Comparison of ENCODE assay signal across 8 mouse cellular contexts in genomic region chr16:13781216-13781615, GRCm38 (mm10). TPM values are rescaled to one million over a fixed set of nuclear protein-coding genes. Genes with fewer than 3 reads are reported as not detected.
DNase-seq lines count a peak whose midpoint lies in the region; ATAC-seq lines count a peak whose summit lies in the region.
"Had no signal": no experiment of that assay in that cellular context is flagged by ENCODE, and none has a peak within 500 bp of the region (broad histone marks: within the 10 kb centered on the region; RNA-seq: fewer than 3 reads in every experiment).

No protein-coding gene starts in this region.

- H3K4me1 ChIP-seq in lung, embryonic 16.5 days (replicated peaks; ENCODE audit: control insufficient read depth, insufficient read depth, low read length): peaks cover 17% of the 10 kb centered on the region
- peaks cover 3% of the 10 kb centered on the region; the same call in 1 of the 2 replicates for H3K4me1 ChIP-seq in embryonic facial prominence, embryonic 11.5 days (ENCODE audit: control insufficient read depth, insufficient read depth, low read length)
- H3K4me1 ChIP-seq in limb, embryonic 12.5 days (replicated peaks): peaks cover 17% of the 10 kb centered on the region
- peaks cover 7% of the 10 kb centered on the region for H3K4me1 ChIP-seq in stomach, embryonic 14.5 days (ENCODE audit: control insufficient read depth, insufficient read depth, low read length)

- H3K9ac ChIP-seq in lung, embryonic 16.5 days (ENCODE audit: low read length): peak overlapping the region; percentile 97
- peak overlapping the region; percentile 92 for H3K9ac ChIP-seq in embryonic facial prominence, embryonic 11.5 days (replicated peaks; ENCODE audit: low read length)
- H3K9ac ChIP-seq in limb, embryonic 12.5 days (replicated peaks): peak overlapping the region; percentile 90
- peak overlapping the region; percentile 84 for H3K9ac ChIP-seq in stomach, embryonic 14.5 days (replicated peaks; ENCODE audit: low read depth, low read length)

- no peaks in the 10 kb centered on the region for H3K27me3 ChIP-seq in lung, embryonic 16.5 days (ENCODE audit: control insufficient read depth, insufficient read depth, low read depth, low read length)
- H3K27me3 ChIP-seq in embryonic facial prominence, embryonic 11.5 days (ENCODE audit: control insufficient read depth, insufficient read depth, low read length): no peaks in the 10 kb centered on the region
- no peaks in the 10 kb centered on the region for H3K27me3 ChIP-seq in limb, embryonic 12.5 days
- H3K27me3 ChIP-seq in stomach, embryonic 14.5 days (ENCODE audit: control insufficient read depth, insufficient read depth, low read length): no peaks in the 10 kb centered on the region

- H3K4me2 ChIP-seq in lung, embryonic 16.5 days (ENCODE audit: low read depth, low read length): peak overlapping the region; percentile 74
- H3K4me2 ChIP-seq in embryonic facial prominence, embryonic 11.5 days (ENCODE audit: low read depth, low read length): peak overlapping the region; percentile 55
- H3K4me2 ChIP-seq in limb, embryonic 12.5 days: peak overlapping the region; percentile 75
- peak overlapping the region; percentile 75 for H3K4me2 ChIP-seq in stomach, embryonic 14.5 days (replicated peaks; ENCODE audit: low read depth, low read length)

- 24% methylated on average over 8 of the region's 8 CpGs for WGBS in lung, embryonic 16.5 days
- 35% methylated on average over 8 of the region's 8 CpGs for WGBS in embryonic facial prominence, embryonic 11.5 days
- WGBS in limb, embryonic 12.5 days: 33% methylated on average over 8 of the region's 8 CpGs
- 21% methylated on average over 8 of the region's 8 CpGs for WGBS in stomach, embryonic 14.5 days

- H3K36me3 ChIP-seq in lung, embryonic 16.5 days (ENCODE audit: control insufficient read depth, insufficient read depth, low read length): peaks cover 20% of the 10 kb centered on the region
- H3K36me3 ChIP-seq in embryonic facial prominence, embryonic 11.5 days (replicated peaks; ENCODE audit: control insufficient read depth, insufficient read depth, low read depth, low read length): peaks cover 7% of the 10 kb centered on the region
- peaks cover 30% of the 10 kb centered on the region for H3K36me3 ChIP-seq in limb, embryonic 12.5 days
- H3K36me3 ChIP-seq in stomach, embryonic 14.5 days (ENCODE audit: control insufficient read depth, insufficient read depth, low read length): peaks cover 12% of the 10 kb centered on the region; the same call in 1 of the 2 replicates

- H3K4me3 ChIP-seq in lung, embryonic 16.5 days (ENCODE audit: low read length): peak overlapping the region; percentile 96
- peak overlapping the region; percentile 86 for H3K4me3 ChIP-seq in embryonic facial prominence, embryonic 11.5 days (ENCODE audit: low read depth, low read length)
- H3K4me3 ChIP-seq in limb, embryonic 12.5 days (replicated peaks): peak overlapping the region; percentile 88
- H3K4me3 ChIP-seq in stomach, embryonic 14.5 days (ENCODE audit: low read depth, low read length): peak overlapping the region; percentile 94

- H3K9me3 ChIP-seq in lung, embryonic 16.5 days (ENCODE audit: control insufficient read depth, low read length): 0 out of 2 replicates have a peak, but pooled peaks cover 2% of the 10 kb centered on the region
- H3K9me3 ChIP-seq in embryonic facial prominence, embryonic 11.5 days (replicated peaks; ENCODE audit: control insufficient read depth, low read length): no peaks in the 10 kb centered on the region
- no peaks in the 10 kb centered on the region for H3K9me3 ChIP-seq in limb, embryonic 12.5 days
- H3K9me3 ChIP-seq in stomach, embryonic 14.5 days (ENCODE audit: control insufficient read depth, low read depth, low read length): peaks cover 7% of the 10 kb centered on the region; the same call in 1 of the 2 replicates

- ATAC-seq in lung, embryonic 16.5 days (ENCODE audit: low read depth): 0 out of 2 replicates have a peak, but pooled peaks have one; percentile 37
- ATAC-seq in embryonic facial prominence, embryonic 11.5 days (replicated peaks; ENCODE audit: insufficient number of reproducible peaks, low FRiP score, low TSS enrichment, low read depth): no peak
- ATAC-seq in limb, embryonic 12.5 days (ENCODE audit: insufficient number of reproducible peaks, insufficient read depth, low FRiP score, low TSS enrichment, low read depth): 0 out of 2 replicates have a peak, but pooled peaks have one; percentile 26
- no peak for ATAC-seq in stomach, embryonic 14.5 days (ENCODE audit: insufficient number of reproducible peaks, insufficient read depth, low FRiP score, low read depth)
- no peak for ATAC-seq in monocyte, adult 5-6 weeks (replicated peaks; ENCODE audit: insufficient number of reproducible peaks, low FRiP score, low TSS enrichment, poor library complexity, severe bottlenecking)

- no peak for DNase-seq in lung, postnatal 10 days
- no peak for DNase-seq in embryonic facial prominence, embryonic 11.5 days (ENCODE audit: low spot score)
- no peak for DNase-seq in cerebellum, adult 11 months

- no peak overlapping the region for H3K27ac ChIP-seq in lung, embryonic 16.5 days (ENCODE audit: low read length)
- H3K27ac ChIP-seq in embryonic facial prominence, embryonic 11.5 days (replicated peaks; ENCODE audit: low read depth, low read length): no peak overlapping the region
- H3K27ac ChIP-seq in limb, embryonic 12.5 days: no peak overlapping the region
- H3K27ac ChIP-seq in stomach, embryonic 14.5 days (ENCODE audit: low read length): peak overlapping the region; percentile 77; the same call in 1 of the 2 replicates

RNA-seq across cellular contexts. Expression of gene Rrn3, which starts 0.7 kb away (rescaled TPM):
- 52.5 and 56.0 TPM in 2 replicates for polyA plus RNA-seq in lung, embryonic 16.5 days (2015; fragmentation: Nextera tagmentation; extraction: Ambion mirVana)
- polyA plus RNA-seq in embryonic facial prominence, embryonic 11.5 days (2014; fragmentation: Nextera tagmentation; extraction: Ambion mirVana): 80.0 and 84.3 TPM in 2 replicates
- 75.8 and 82.8 TPM in 2 replicates for polyA plus RNA-seq in limb, embryonic 12.5 days (2016; fragmentation: Nextera tagmentation; extraction: Ambion mirVana)
- polyA plus RNA-seq in stomach, embryonic 14.5 days (2014; fragmentation: Nextera tagmentation; extraction: Ambion mirVana): 57.1 and 57.7 TPM in 2 replicates
- total RNA-seq in monocyte, adult 5-6 weeks (2017): 21.2 to 28.4 TPM (median 21.4 TPM) in 3 replicates

RNA-seq across cellular contexts. Expression of gene Ntan1, which starts 37.4 kb away (rescaled TPM):
- polyA plus RNA-seq in lung, embryonic 16.5 days (2015; fragmentation: Nextera tagmentation; extraction: Ambion mirVana): 163 and 166 TPM in 2 replicates
- 182 and 190 TPM in 2 replicates for polyA plus RNA-seq in embryonic facial prominence, embryonic 11.5 days (2014; fragmentation: Nextera tagmentation; extraction: Ambion mirVana)
- 183 and 184 TPM in 2 replicates for polyA plus RNA-seq in limb, embryonic 12.5 days (2016; fragmentation: Nextera tagmentation; extraction: Ambion mirVana)
- polyA plus RNA-seq in stomach, embryonic 14.5 days (2014; fragmentation: Nextera tagmentation; extraction: Ambion mirVana): 189 and 216 TPM in 2 replicates
- total RNA-seq in monocyte, adult 5-6 weeks (2017): 46.8 to 63.3 TPM (median 57.8 TPM) in 3 replicates

RNA-seq across cellular contexts. Expression of gene Pla2g10, which starts 50.4 kb away (rescaled TPM):
- polyA plus RNA-seq in lung, embryonic 16.5 days (2015; fragmentation: Nextera tagmentation; extraction: Ambion mirVana): 4.0 TPM in 2 replicates
- not detected in 2 replicates for polyA plus RNA-seq in embryonic facial prominence, embryonic 11.5 days (2014; fragmentation: Nextera tagmentation; extraction: Ambion mirVana)
- polyA plus RNA-seq in limb, embryonic 12.5 days (2016; fragmentation: Nextera tagmentation; extraction: Ambion mirVana): not detected in 2 replicates
- polyA plus RNA-seq in stomach, embryonic 14.5 days (2014; fragmentation: Nextera tagmentation; extraction: Ambion mirVana): 20.7 and 27.3 TPM in 2 replicates
- total RNA-seq in monocyte, adult 5-6 weeks (2017): not detected in 3 replicates
- total RNA-seq: hematopoietic stem cell, adult 5-6 weeks had no signal

Comparison
In these comparisons a context has a peak if more than half of its experiments do, and no peak if none do; other contexts are left out.
1. ATAC-seq: peak in lung, embryonic 16.5 days (single experiment) and limb, embryonic 12.5 days (single experiment); none in embryonic facial prominence, embryonic 11.5 days (single experiment), stomach, embryonic 14.5 days (single experiment) and monocyte, adult 5-6 weeks (single experiment).
2. Peak in every context shown above with its lines, with median percentiles within 50 percentile points of each other: H3K4me2 ChIP-seq, H3K4me3 ChIP-seq and H3K9ac ChIP-seq.